Mouse (Mus musculus) heart, embryonic 16.5 days (tissue): Measurements from ENCODE around the gene Lsm14b. TPM values are rescaled to one million over a fixed set of nuclear protein-coding genes. Genes with fewer than 3 reads are reported as not detected.

Source experiments
- ATAC-seq: fragments of 200-750 bp; cut with Nextera tagmentation; replicated peaks from 2 replicates; pipeline ENCODE4 v1.8.0; 2017; ENCODE audit warnings: moderate number of reproducible peaks; ENCODE audit not compliant: insufficient read depth, low FRiP score; ENCODE audit errors: extremely low read depth
- H3K27ac ChIP-seq: fragments of 300-500 bp; sonication (generic); 2 replicates; pipeline ENCODE4 v1.5.1; 2014; ENCODE audit warnings: mild to moderate bottlenecking, low read length, control low read depth, moderate library complexity
- H3K27me3 ChIP-seq: fragments of 300-500 bp; sonication (generic); 2 replicates; pipeline ENCODE4 v1.6.1; 2014; ENCODE audit warnings: low read length, mixed read lengths; ENCODE audit not compliant: control insufficient read depth, insufficient read depth
- H3K36me3 ChIP-seq: fragments of 300-500 bp; sonication (generic); 2 replicates; pipeline ENCODE4 v1.6.1; 2014; ENCODE audit not compliant: control insufficient read depth, insufficient read depth
- H3K4me1 ChIP-seq: fragments of 300-500 bp; sonication (generic); 2 replicates; pipeline ENCODE4 v1.6.1; 2014; ENCODE audit warnings: low read length, mixed read lengths; ENCODE audit not compliant: control insufficient read depth, insufficient read depth
- H3K4me2 ChIP-seq: fragments of 300-500 bp; sonication (generic); 2 replicates; pipeline ENCODE4 v1.6.1; 2014; ENCODE audit warnings: low read depth, mild to moderate bottlenecking, control low read depth, low read length
- H3K4me3 ChIP-seq: fragments of 300-500 bp; sonication (generic); 2 replicates; pipeline ENCODE4 v1.5.1; 2014; ENCODE audit warnings: mild to moderate bottlenecking, control low read depth, low read length
- H3K9ac ChIP-seq: fragments of 300-500 bp; sonication (generic); 2 replicates; pipeline ENCODE4 v1.6.1; 2014; ENCODE audit warnings: low read length, control low read depth
- H3K9me3 ChIP-seq: fragments of 300-500 bp; sonication (generic); replicated peaks from 2 replicates; pipeline ENCODE4 v1.6.1; 2016; ENCODE audit warnings: low read length; ENCODE audit not compliant: control insufficient read depth
- WGBS: fragments of 180-500 bp; shearing (Covaris S2); extraction: QIAGEN DNeasy Blood & Tissue Kit; methylation state at CpG from one replicate; pipeline ENCODE4 v1.1.7; 2014; 5-methylcytosine and 5-hydroxymethylcytosine counted together
- polyA plus RNA-seq: library from polyadenylated mRNA; unstranded; fragments of >200 nt; fragmentation: Nextera tagmentation; extraction: Ambion mirVana; gene quantifications from 2 replicates; pipeline ENCODE4 v1.2.1, GENCODE M21; 2015

Gene Lsm14b
- polyA plus RNA-seq, 1 experiment from 2014 or later, result 4.5 TPM

DNA sequence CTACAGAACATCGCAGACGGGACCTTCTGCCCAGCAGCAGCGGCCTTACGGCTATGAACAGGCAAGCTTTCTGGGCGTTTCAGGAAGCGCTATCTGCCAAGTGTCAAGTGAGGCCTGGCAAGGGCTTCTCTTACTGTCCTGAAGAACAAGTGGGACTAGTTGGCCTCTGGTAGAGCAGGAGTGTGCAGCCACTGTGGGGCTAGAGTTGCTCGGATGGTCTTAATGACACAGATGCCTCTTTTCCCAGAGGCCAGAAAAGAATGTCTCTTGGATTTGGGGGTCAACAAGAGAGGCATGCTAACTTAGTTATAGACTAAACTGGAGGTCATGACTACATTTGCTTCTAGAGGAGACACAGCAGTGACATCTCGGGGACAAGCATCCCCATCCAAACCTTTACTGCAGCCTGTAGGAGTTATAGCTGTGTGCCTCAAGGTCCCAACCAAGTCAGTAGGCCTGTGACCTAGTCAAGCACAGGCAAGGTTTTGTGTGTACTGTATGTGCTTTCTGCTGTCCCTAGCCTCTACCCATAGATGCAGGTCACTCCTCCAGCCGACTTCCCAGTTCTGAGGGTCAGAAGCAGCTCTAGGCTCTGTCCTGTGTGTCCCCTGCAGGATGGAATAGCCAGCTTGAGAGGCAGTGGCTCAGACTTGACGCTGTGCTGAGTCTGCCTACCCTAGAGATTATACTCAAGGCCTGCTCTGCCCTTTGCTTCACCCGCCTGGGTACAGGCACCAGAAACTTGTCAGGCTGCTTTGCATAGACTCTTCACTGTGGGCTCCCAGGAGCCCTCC, 38.7 kb downstream of the Lsm14b start:
- Histone ChIP-seq H3K27me3 (no peaks in the 10 kb centered on the region), H3K9ac (no peak overlapping the region), H3K4me1 (no peaks in the 10 kb centered on the region), H3K4me3 (no peak overlapping the region), H3K36me3 (peaks cover 31% of the 10 kb centered on the region), H3K27ac (no peak overlapping the region), H3K9me3 (no peaks in the 10 kb centered on the region), H3K4me2 (no peak overlapping the region)
- WGBS, result 87% methylated on average over 11 of the region's 11 CpGs
- no peak for ATAC-seq

DNA sequence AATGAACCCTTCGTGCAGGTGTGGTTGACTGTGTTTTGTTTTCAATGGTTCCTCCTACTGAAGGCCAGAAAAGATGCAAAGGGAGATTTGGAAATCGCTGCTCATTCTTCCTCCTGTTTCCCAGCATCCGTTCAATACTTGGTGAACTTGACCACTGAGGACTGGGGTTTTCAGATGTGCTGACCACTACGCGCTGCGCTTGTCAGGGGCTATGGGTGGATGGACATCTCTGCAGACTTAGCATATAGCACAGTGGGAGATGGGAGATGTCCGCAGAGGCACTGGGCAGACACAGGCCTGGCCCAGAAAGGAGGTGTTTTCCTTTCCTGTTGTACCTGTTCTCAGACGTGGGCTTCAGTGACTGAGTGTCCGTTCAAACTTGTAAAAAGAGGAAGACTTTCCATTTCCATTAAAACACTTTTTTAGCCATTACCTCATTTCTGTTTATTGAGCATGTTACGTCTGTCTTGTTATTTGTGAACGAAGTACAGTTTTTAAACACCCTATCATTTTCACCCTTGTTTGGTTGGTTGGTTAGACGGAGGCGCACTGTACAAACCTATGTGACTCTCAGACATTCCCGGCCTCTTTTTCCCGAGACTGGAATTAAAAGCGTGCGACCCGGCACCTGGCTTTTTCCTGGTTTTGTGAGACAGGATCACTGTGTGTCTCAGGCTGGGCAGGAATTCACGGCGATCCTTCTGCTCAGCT, 45.1 kb downstream of the Lsm14b start:
- 30% methylated on average over 20 of the region's 20 CpGs for WGBS
- H3K4me1 ChIP-seq, result peaks cover 9% of the 10 kb centered on the region
- ATAC-seq, result peak; percentile 52

DNA sequence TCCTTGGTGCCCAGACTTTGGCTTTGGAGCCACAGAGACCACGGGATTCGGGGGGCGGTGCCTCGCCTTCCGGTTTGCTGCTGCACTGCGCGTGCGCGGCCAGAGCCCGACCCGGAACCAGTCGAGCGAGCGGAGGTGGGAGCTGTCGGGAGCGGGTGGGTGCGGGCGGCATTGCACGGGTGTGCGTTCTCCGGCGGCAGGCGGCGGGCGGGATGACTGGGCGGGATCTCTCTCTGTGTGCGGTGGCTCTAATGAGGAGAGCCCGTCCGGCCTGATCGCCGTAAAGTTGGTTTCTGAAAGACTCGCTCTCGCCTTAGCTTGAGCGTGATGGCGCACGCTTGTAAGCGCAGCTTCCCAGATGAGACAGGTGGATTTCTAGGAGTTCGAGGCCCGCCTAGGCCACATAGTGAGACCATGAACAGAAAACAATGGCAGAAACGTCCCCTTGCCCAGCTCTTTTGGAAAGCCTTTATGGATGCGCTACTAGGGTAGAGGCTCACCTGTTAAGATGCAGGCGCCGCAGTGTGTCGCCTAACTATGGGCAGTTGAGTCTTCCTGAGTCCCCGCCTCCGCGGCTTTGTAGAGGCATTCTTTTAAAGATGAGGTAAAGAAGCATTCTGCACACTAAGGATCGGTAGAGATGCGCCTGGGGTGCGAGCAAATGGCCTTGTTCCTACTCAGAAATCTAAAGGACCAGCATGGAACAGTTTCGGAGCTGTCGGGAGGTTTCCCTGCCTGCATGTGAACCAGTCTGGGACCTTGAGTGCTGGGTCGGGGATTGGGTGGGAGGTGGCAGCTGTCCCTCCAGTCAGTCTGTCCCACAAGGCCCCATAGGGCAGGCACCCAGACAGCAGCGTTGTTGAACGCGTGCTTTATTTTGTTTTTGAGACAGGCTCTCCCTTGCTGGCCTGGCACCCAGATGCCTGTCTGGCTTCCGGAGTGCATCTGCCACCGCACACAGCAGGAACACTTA, 46.0 kb downstream of the Lsm14b start, which contains the start of gene Mtg2:
TSS of gene Mtg2 (plus strand) at position 108 of the 973 bp plus-strand sequence.
- H3K4me3 ChIP-seq, result peak within 1 kb of the TSS; percentile 86
- peak; percentile 97 for ATAC-seq
- peak within 1 kb of the TSS; percentile 96 for H3K4me2 ChIP-seq
- H3K9ac ChIP-seq, result peak within 1 kb of the TSS; percentile 83
- peak within 1 kb of the TSS; percentile 85 for H3K27ac ChIP-seq
- peaks cover 9% of the 10 kb centered on the region for H3K4me1 ChIP-seq
- H3K9me3 ChIP-seq, result no peaks in the 10 kb centered on the region
- WGBS, result 6% methylated on average over 52 of the region's 58 CpGs
- H3K27me3 ChIP-seq, result no peaks in the 10 kb centered on the region
- H3K36me3 ChIP-seq, result peaks cover 4% of the 10 kb centered on the region; the same call in 1 of the 2 replicates

More for the DNA sequence above, 45.1 kb downstream of the Lsm14b start:
- no peaks in the 10 kb centered on the region for H3K9me3 ChIP-seq
- peak overlapping the region; percentile 83 for H3K9ac ChIP-seq
- H3K27me3 ChIP-seq, result no peaks in the 10 kb centered on the region
- H3K4me3 ChIP-seq, result peak overlapping the region; percentile 86
- H3K36me3 ChIP-seq, result peaks cover 4% of the 10 kb centered on the region; the same call in 1 of the 2 replicates
- peak overlapping the region; percentile 85 for H3K27ac ChIP-seq
- peak overlapping the region; percentile 68 for H3K4me2 ChIP-seq

DNA sequence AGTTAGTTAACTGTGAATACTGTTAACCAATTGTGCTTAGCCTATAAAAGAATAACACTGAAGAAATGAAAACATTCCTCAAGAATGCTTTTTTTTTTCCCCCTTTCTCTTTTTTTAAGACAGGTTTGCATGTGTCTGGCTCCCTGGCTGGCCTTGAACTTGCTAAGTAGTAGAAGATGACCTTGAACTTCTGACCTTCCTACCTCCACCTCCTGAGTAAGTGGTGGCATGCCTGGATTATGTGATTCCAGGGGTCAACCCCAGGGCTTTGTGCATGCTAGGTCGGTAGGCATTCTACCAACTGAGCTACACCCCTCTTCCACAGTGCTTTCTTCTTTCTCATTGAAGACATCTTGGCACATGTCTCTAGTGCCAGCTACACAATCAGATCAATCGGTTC, 46.9 kb downstream of the Lsm14b start:
- no peak overlapping the region for H3K9ac ChIP-seq
- H3K27me3 ChIP-seq, result no peaks in the 10 kb centered on the region
- no peak overlapping the region for H3K4me2 ChIP-seq
- 78% methylated on average over 2 of the region's 2 CpGs for WGBS
- no peaks in the 10 kb centered on the region for H3K9me3 ChIP-seq
- H3K36me3 ChIP-seq, result peaks cover 4% of the 10 kb centered on the region; the same call in 1 of the 2 replicates
- peaks cover 9% of the 10 kb centered on the region for H3K4me1 ChIP-seq
- ATAC-seq, result no peak
- H3K27ac ChIP-seq, result no peak overlapping the region
- H3K4me3 ChIP-seq, result no peak overlapping the region

DNA sequence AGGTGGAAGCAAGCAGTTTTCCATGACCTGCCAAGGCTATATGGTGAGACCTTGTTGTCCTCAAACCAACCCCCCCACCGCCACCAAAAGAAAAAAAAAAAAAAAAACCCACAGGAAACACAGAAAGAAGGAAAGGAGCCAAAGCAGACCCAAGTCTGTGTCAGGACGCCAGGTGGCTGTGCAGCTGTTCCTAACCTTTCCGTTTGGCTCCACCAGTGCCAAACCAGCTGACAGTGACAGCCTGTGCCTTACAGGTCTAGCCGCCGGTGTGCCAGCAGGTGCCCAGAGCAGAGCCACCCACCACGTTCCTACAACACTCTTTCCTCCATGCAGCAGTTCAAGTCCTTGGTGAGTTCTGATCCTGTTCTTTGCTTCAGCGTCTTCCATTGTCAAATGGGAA, 48.1 kb downstream of the Lsm14b start:
- no peak overlapping the region for H3K9ac ChIP-seq
- H3K27ac ChIP-seq, result no peak overlapping the region
- H3K9me3 ChIP-seq, result no peaks in the 10 kb centered on the region
- no peaks in the 10 kb centered on the region; the same call in 1 of the 2 replicates for H3K36me3 ChIP-seq
- no peak overlapping the region for H3K4me3 ChIP-seq
- ATAC-seq, result no peak
- 81% methylated on average over 7 of the region's 7 CpGs for WGBS
- H3K4me2 ChIP-seq, result no peak overlapping the region
- H3K27me3 ChIP-seq, result no peaks in the 10 kb centered on the region
- peaks cover 9% of the 10 kb centered on the region for H3K4me1 ChIP-seq

- H3K9me3 ChIP-seq, result no peaks in the 10 kb centered on the region
- peaks cover 4% of the 10 kb centered on the region for H3K36me3 ChIP-seq
- H3K4me3 ChIP-seq, result no peak overlapping the region
- no peaks in the 10 kb centered on the region for H3K4me1 ChIP-seq
- no peak overlapping the region for H3K4me2 ChIP-seq
- no peak overlapping the region for H3K27ac ChIP-seq
- H3K27me3 ChIP-seq, result no peaks in the 10 kb centered on the region
- H3K9ac ChIP-seq, result no peak overlapping the region
- 83% methylated on average over 3 of the region's 3 CpGs for WGBS
- no peak for ATAC-seq
These were observed 52.8 kb downstream of the Lsm14b start for GRCm38 (mm10) chr2:180077622-180078021.

DNA sequence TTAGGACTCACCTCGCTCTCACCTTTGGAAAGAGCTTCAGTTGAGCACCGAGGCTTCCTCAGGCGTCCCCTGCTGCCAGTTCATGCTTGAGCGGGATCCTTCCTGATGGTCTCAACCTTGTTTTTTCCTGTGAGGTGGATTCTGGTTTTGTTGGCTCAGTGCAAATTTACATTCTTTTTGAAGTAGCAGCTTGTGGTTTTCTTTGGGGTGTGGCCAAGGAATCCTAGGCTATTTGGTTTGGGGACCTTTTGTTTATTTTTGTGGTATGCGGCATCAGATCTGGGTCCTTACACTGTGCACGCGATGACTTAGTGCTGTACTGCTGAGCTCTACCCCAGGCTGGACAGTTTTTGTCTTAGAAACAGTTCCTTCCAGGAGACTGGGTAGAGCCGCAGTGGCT, 55.9 kb downstream of the Lsm14b start:
- Histone ChIP-seq H3K27me3 (no peaks in the 10 kb centered on the region), H3K9me3 (no peaks in the 10 kb centered on the region), H3K36me3 (peaks cover 7% of the 10 kb centered on the region), H3K4me3 (no peak overlapping the region), H3K4me1 (no peaks in the 10 kb centered on the region), H3K9ac (no peak overlapping the region), H3K27ac (no peak overlapping the region), H3K4me2 (no peak overlapping the region)
- no peak for ATAC-seq
- 92% methylated on average over 8 of the region's 8 CpGs for WGBS

DNA sequence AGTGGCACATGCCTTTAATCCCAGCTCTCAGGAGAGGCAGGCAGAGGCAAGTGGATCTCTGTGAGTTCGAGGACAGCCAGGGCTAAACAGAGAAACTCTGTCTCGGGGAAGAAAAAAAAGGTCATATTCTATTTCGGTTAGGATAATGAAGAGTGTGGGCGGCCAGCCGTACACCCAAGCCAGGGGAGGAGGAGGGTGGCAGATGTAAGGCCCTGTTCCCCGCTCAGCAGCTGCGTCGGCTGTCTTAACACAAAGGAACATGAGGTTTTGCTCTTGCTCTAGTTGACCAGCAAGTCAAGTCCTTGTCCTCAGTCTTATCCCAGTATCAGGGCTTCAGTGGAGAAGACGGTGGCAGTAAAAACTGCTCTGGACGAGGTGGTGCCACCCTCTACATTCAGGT, 58.3 kb downstream of the Lsm14b start:
- Histone ChIP-seq H3K4me2 (no peak overlapping the region), H3K4me1 (no peaks in the 10 kb centered on the region), H3K27ac (no peak overlapping the region), H3K27me3 (no peaks in the 10 kb centered on the region), H3K9me3 (no peaks in the 10 kb centered on the region), H3K36me3 (peaks cover 7% of the 10 kb centered on the region), H3K9ac (no peak overlapping the region), H3K4me3 (no peak overlapping the region)
- no peak for ATAC-seq
- WGBS, result 87% methylated on average over 10 of the region's 10 CpGs
